Mouse (Mus musculus) hindbrain, embryonic 15.5 days (tissue): ENCODE measurements around the gene Akap2. TPM values are rescaled to one million over a fixed set of nuclear protein-coding genes. Genes with fewer than 3 reads are reported as not detected.

Experiments used
- ATAC-seq: fragments of 200-750 bp; cut with Nextera tagmentation; 2 replicates; pipeline ENCODE4 v1.8.0; 2017; ENCODE audit warnings: low read depth, moderate number of reproducible peaks, moderate TSS enrichment; ENCODE audit not compliant: low FRiP score
- H3K27ac ChIP-seq: fragments of 300-500 bp; sonication (generic); replicated peaks from 2 replicates; pipeline ENCODE4 v1.5.1; 2015; ENCODE audit warnings: mild to moderate bottlenecking, inconsistent platforms
- H3K27me3 ChIP-seq: fragments of 300-500 bp; sonication (generic); 2 replicates; pipeline ENCODE4 v1.6.1; 2015; ENCODE audit warnings: control low read depth, inconsistent platforms
- H3K36me3 ChIP-seq: fragments of 300-500 bp; sonication (generic); 2 replicates; pipeline ENCODE4 v1.6.1; 2015; ENCODE audit warnings: control low read depth, inconsistent platforms
- H3K4me1 ChIP-seq: fragments of 300-500 bp; sonication (generic); replicated peaks from 2 replicates; pipeline ENCODE4 v1.6.1; 2015; ENCODE audit warnings: control low read depth, inconsistent platforms
- H3K4me2 ChIP-seq: fragments of 300-500 bp; sonication (generic); 2 replicates; pipeline ENCODE4 v1.6.1; 2015; ENCODE audit warnings: moderate library complexity, mild to moderate bottlenecking, inconsistent platforms
- H3K4me3 ChIP-seq: fragments of 300-500 bp; sonication (generic); 2 replicates; pipeline ENCODE4 v1.5.1; 2015; ENCODE audit warnings: mild to moderate bottlenecking, inconsistent platforms
- H3K9ac ChIP-seq: fragments of 300-500 bp; sonication (generic); 2 replicates; pipeline ENCODE4 v1.6.1; 2015; ENCODE audit warnings: inconsistent platforms
- H3K9me3 ChIP-seq: fragments of 300-500 bp; sonication (generic); 2 replicates; pipeline ENCODE4 v1.6.1; 2016; ENCODE audit warnings: control low read depth, inconsistent platforms
- WGBS: fragments of 180-500 bp; shearing (Covaris S2); methylation state at CpG from one replicate; pipeline ENCODE4 v1.1.7; 2015; 5-methylcytosine and 5-hydroxymethylcytosine counted together
- polyA plus RNA-seq: library from polyadenylated mRNA; unstranded; fragments of >200 nt; fragmentation: Nextera tagmentation; extraction: Ambion mirVana; gene quantifications from 2 replicates; pipeline ENCODE4 v1.2.1, GENCODE M21; 2015

Akap2 gene
- polyA plus RNA-seq, 1 experiment from 2014 or later, result 11.4 TPM

- no peak overlapping the region for H3K9ac ChIP-seq
- H3K27me3 ChIP-seq, result no peaks in the 10 kb centered on the region
- H3K4me1 ChIP-seq, result 0 out of 2 replicates have a peak, but pooled peaks cover 7% of the 10 kb centered on the region
- H3K9me3 ChIP-seq, result no peaks in the 10 kb centered on the region
- no peak overlapping the region for H3K27ac ChIP-seq
- H3K36me3 ChIP-seq, result no peaks in the 10 kb centered on the region
- no peak for ATAC-seq
- no peak overlapping the region for H3K4me3 ChIP-seq
- 86% methylated on average over 5 of the region's 5 CpGs for WGBS
- no peak overlapping the region for H3K4me2 ChIP-seq
Measured at GRCm38 (mm10) chr4:57735426-57735825, 18.0 kb downstream of the Akap2 start.

GRCm38 (mm10) chr4:57738856-57739552 lies 21.5 kb downstream of the Akap2 start:
- no peaks in the 10 kb centered on the region for H3K9me3 ChIP-seq
- H3K27me3 ChIP-seq, result no peaks in the 10 kb centered on the region
- 0 out of 2 replicates have a peak, but pooled peaks cover 7% of the 10 kb centered on the region for H3K4me1 ChIP-seq
- no peak overlapping the region for H3K4me2 ChIP-seq
- H3K27ac ChIP-seq, result no peak overlapping the region
- 30% methylated on average over 8 of the region's 8 CpGs for WGBS
- H3K4me3 ChIP-seq, result no peak overlapping the region
- no peak overlapping the region for H3K9ac ChIP-seq
- no peak for ATAC-seq
- H3K36me3 ChIP-seq, result no peaks in the 10 kb centered on the region

- H3K9me3 ChIP-seq, result no peaks in the 10 kb centered on the region
- no peak for ATAC-seq
- WGBS, result 86% methylated on average over 11 of the region's 11 CpGs
- no peaks in the 10 kb centered on the region for H3K27me3 ChIP-seq
- H3K27ac ChIP-seq, result no peak overlapping the region
- no peaks in the 10 kb centered on the region for H3K36me3 ChIP-seq
- 0 out of 2 replicates have a peak, but pooled peaks cover 7% of the 10 kb centered on the region for H3K4me1 ChIP-seq
- H3K4me2 ChIP-seq, result no peak overlapping the region
- no peak overlapping the region for H3K9ac ChIP-seq
- no peak overlapping the region for H3K4me3 ChIP-seq
Measured at GRCm38 (mm10) chr4:57743325-57743929, 26.0 kb downstream of the Akap2 start.

- Histone ChIP-seq H3K4me1 (no peaks in the 10 kb centered on the region), H3K27me3 (no peaks in the 10 kb centered on the region), H3K36me3 (no peaks in the 10 kb centered on the region), H3K4me2 (no peak overlapping the region), H3K9me3 (no peaks in the 10 kb centered on the region), H3K4me3 (no peak overlapping the region), H3K9ac (no peak overlapping the region), H3K27ac (no peak overlapping the region)
- WGBS, result 73% methylated on average over 4 of the region's 4 CpGs
- ATAC-seq, result no peak
Measured at GRCm38 (mm10) chr4:57750651-57751050, 33.2 kb downstream of the Akap2 start.

- Histone ChIP-seq H3K4me1 (no peaks in the 10 kb centered on the region), H3K9me3 (no peaks in the 10 kb centered on the region), H3K9ac (no peak overlapping the region), H3K4me2 (no peak overlapping the region), H3K27me3 (no peaks in the 10 kb centered on the region), H3K27ac (no peak overlapping the region), H3K4me3 (no peak overlapping the region), H3K36me3 (no peaks in the 10 kb centered on the region)
- 71% methylated on average over 4 of the region's 4 CpGs for WGBS
- no peak for ATAC-seq
Measured at GRCm38 (mm10) chr4:57751054-57751453, 33.6 kb downstream of the Akap2 start.

- Histone ChIP-seq H3K36me3 (no peaks in the 10 kb centered on the region), H3K4me3 (no peak overlapping the region), H3K9ac (no peak overlapping the region), H3K27ac (no peak overlapping the region), H3K4me2 (no peak overlapping the region), H3K9me3 (no peaks in the 10 kb centered on the region), H3K27me3 (no peaks in the 10 kb centered on the region), H3K4me1 (no peaks in the 10 kb centered on the region)
- no peak for ATAC-seq
- 87% methylated on average over 11 of the region's 11 CpGs for WGBS
Measured at GRCm38 (mm10) chr4:57751566-57751965, 34.1 kb downstream of the Akap2 start.

GRCm38 (mm10) chr4:57755085-57755484 lies 37.6 kb downstream of the Akap2 start:
- ATAC-seq, result no peak
- Histone ChIP-seq H3K27ac (no peak overlapping the region), H3K36me3 (no peaks in the 10 kb centered on the region), H3K9me3 (no peaks in the 10 kb centered on the region), H3K9ac (no peak overlapping the region), H3K4me1 (no peaks in the 10 kb centered on the region; the same call in 1 of the 2 replicates), H3K4me2 (no peak overlapping the region), H3K27me3 (no peaks in the 10 kb centered on the region), H3K4me3 (no peak overlapping the region)
- WGBS, result 91% methylated on average over 11 of the region's 11 CpGs

- H3K4me2 ChIP-seq, result no peak overlapping the region
- WGBS, result 46% methylated on average over 11 of the region's 11 CpGs
- H3K9me3 ChIP-seq, result no peaks in the 10 kb centered on the region
- no peaks in the 10 kb centered on the region for H3K36me3 ChIP-seq
- no peak for ATAC-seq
- no peak overlapping the region for H3K9ac ChIP-seq
- H3K27ac ChIP-seq, result no peak overlapping the region
- no peaks in the 10 kb centered on the region; the same call in 1 of the 2 replicates for H3K4me1 ChIP-seq
- H3K4me3 ChIP-seq, result no peak overlapping the region
- H3K27me3 ChIP-seq, result no peaks in the 10 kb centered on the region
Measured at GRCm38 (mm10) chr4:57757997-57758396, 40.5 kb downstream of the Akap2 start.

- no peak overlapping the region for H3K9ac ChIP-seq
- ATAC-seq, result no peak
- H3K4me1 ChIP-seq, result peaks cover 7% of the 10 kb centered on the region
- no peaks in the 10 kb centered on the region for H3K27me3 ChIP-seq
- no peak overlapping the region for H3K27ac ChIP-seq
- H3K4me3 ChIP-seq, result no peak overlapping the region
- no peaks in the 10 kb centered on the region for H3K36me3 ChIP-seq
- H3K9me3 ChIP-seq, result no peaks in the 10 kb centered on the region
- 46% methylated on average over 7 of the region's 7 CpGs for WGBS
- H3K4me2 ChIP-seq, result no peak overlapping the region
Measured at GRCm38 (mm10) chr4:57762424-57762823, 45.0 kb downstream of the Akap2 start.

GRCm38 (mm10) chr4:57764392-57764791 lies 46.9 kb downstream of the Akap2 start:
- Histone ChIP-seq H3K27ac (peak overlapping the region; percentile 25; the same call in 1 of the 2 replicates), H3K4me3 (no peak overlapping the region), H3K4me1 (peaks cover 7% of the 10 kb centered on the region), H3K9ac (no peak overlapping the region), H3K4me2 (no peak overlapping the region), H3K9me3 (no peaks in the 10 kb centered on the region), H3K36me3 (no peaks in the 10 kb centered on the region), H3K27me3 (no peaks in the 10 kb centered on the region)
- 51% methylated on average over 1 of the region's 1 CpGs for WGBS
- no peak for ATAC-seq

- no peak for ATAC-seq
- Histone ChIP-seq H3K4me1 (peaks cover 7% of the 10 kb centered on the region), H3K4me2 (no peak overlapping the region), H3K27ac (peak overlapping the region; percentile 25; the same call in 1 of the 2 replicates), H3K36me3 (no peaks in the 10 kb centered on the region), H3K9ac (no peak overlapping the region), H3K9me3 (no peaks in the 10 kb centered on the region), H3K4me3 (no peak overlapping the region), H3K27me3 (no peaks in the 10 kb centered on the region)
- 96% methylated on average over 1 of the region's 1 CpGs for WGBS
Measured at GRCm38 (mm10) chr4:57764926-57765325, 47.5 kb downstream of the Akap2 start.

- no peak overlapping the region for H3K4me2 ChIP-seq
- no peak overlapping the region for H3K4me3 ChIP-seq
- peaks cover 7% of the 10 kb centered on the region for H3K4me1 ChIP-seq
- no peak overlapping the region for H3K9ac ChIP-seq
- no peak for ATAC-seq
- H3K27ac ChIP-seq, result no peak overlapping the region
- WGBS, result 5% methylated on average over 4 of the region's 4 CpGs
- H3K9me3 ChIP-seq, result no peaks in the 10 kb centered on the region
- no peaks in the 10 kb centered on the region for H3K36me3 ChIP-seq
- H3K27me3 ChIP-seq, result no peaks in the 10 kb centered on the region
Measured at GRCm38 (mm10) chr4:57765806-57766205, 48.3 kb downstream of the Akap2 start.
